Mouse (Mus musculus) limb, embryonic 14.5 days (tissue): Measurements from ENCODE around the gene Grid2ip. TPM values are rescaled to one million over a fixed set of nuclear protein-coding genes. Genes with fewer than 3 reads are reported as not detected.
"Not testable (repeated sequence)": the region's sequence is repeated elsewhere in the genome, so short reads cannot be mapped to it uniquely, and the experiment has no call there.

Source experiments
- ATAC-seq: fragments of 200-750 bp; cut with Nextera tagmentation; 2 replicates; pipeline ENCODE4 v1.8.0; 2017; ENCODE audit warnings: low read depth, moderate number of reproducible peaks, moderate TSS enrichment; ENCODE audit not compliant: low FRiP score
- DNase-seq: peaks from one replicate; pipeline ENCODE4 v3.0.0-alpha.2; 2015; ENCODE audit warnings: low spot score
- H3K27ac ChIP-seq: fragments of 300-500 bp; sonication (generic); replicated peaks from 2 replicates; pipeline ENCODE4 v1.5.1; 2014; ENCODE audit warnings: low read depth, mild to moderate bottlenecking, low read length, moderate library complexity, mixed read lengths
- H3K27me3 ChIP-seq: fragments of 300-500 bp; sonication (generic); 2 replicates; pipeline ENCODE4 v1.6.1; 2014; ENCODE audit warnings: low read length, mixed read lengths; ENCODE audit not compliant: control insufficient read depth, insufficient read depth
- H3K36me3 ChIP-seq: fragments of 300-500 bp; sonication (generic); 2 replicates; pipeline ENCODE4 v1.6.1; 2014; ENCODE audit warnings: mild to moderate bottlenecking, low read length, moderate library complexity, mixed read lengths; ENCODE audit not compliant: control insufficient read depth, insufficient read depth
- H3K4me1 ChIP-seq: fragments of 300-500 bp; sonication (generic); 2 replicates; pipeline ENCODE4 v1.6.1; 2014; ENCODE audit warnings: antibody characterized with exemption, low read length, mixed read lengths; ENCODE audit not compliant: control insufficient read depth, insufficient read depth
- H3K4me2 ChIP-seq: fragments of 300-500 bp; sonication (generic); replicated peaks from 2 replicates; pipeline ENCODE4 v1.6.1; 2014; ENCODE audit warnings: low read depth, mild to moderate bottlenecking, low read length, moderate library complexity; ENCODE audit not compliant: severe bottlenecking
- H3K4me3 ChIP-seq: fragments of 300-500 bp; sonication (generic); replicated peaks from 2 replicates; pipeline ENCODE4 v1.5.1; 2014; ENCODE audit warnings: low read length
- H3K9ac ChIP-seq: fragments of 300-500 bp; sonication (generic); 2 replicates; pipeline ENCODE4 v1.6.1; 2014; ENCODE audit warnings: mild to moderate bottlenecking, low read depth, low read length, moderate library complexity; ENCODE audit not compliant: severe bottlenecking
- H3K9me3 ChIP-seq: fragments of 300-500 bp; sonication (generic); 2 replicates; pipeline ENCODE4 v1.6.1; 2016; ENCODE audit warnings: low read length; ENCODE audit not compliant: control insufficient read depth
- POLR2A ChIP-seq: fragments of 200-500 bp; IDR thresholded peaks from 2 replicates; pipeline ENCODE4 v1.8.0; 2012; ENCODE audit warnings: inconsistent platforms, mild to moderate bottlenecking, moderate library complexity, borderline replicate concordance; ENCODE audit not compliant: insufficient read depth, insufficient read length; ENCODE audit errors: extremely low read depth
- WGBS: fragments of 180-500 bp; shearing (Covaris S2); extraction: QIAGEN DNeasy Blood & Tissue Kit; methylation state at CpG from one replicate; pipeline ENCODE4 v1.1.7; 2014; 5-methylcytosine and 5-hydroxymethylcytosine counted together
- polyA plus RNA-seq, 2 experiments: library from polyadenylated mRNA; depleted of rRNA in 1 of 2; stranded (reverse) in 1 of 2; unstranded in 1 of 2; fragments of >200 nt; fragmentation: Nextera tagmentation in 1 of 2; extraction: Ambion mirVana in 1 of 2; gene quantifications; 2 replicates each; pipeline versions ENCODE4 v1.2.1 to v1.2.3; 2012 to 2014

The Grid2ip gene
- polyA plus RNA-seq, 2 experiments, result 0.89 to 1.5 TPM

DNA sequence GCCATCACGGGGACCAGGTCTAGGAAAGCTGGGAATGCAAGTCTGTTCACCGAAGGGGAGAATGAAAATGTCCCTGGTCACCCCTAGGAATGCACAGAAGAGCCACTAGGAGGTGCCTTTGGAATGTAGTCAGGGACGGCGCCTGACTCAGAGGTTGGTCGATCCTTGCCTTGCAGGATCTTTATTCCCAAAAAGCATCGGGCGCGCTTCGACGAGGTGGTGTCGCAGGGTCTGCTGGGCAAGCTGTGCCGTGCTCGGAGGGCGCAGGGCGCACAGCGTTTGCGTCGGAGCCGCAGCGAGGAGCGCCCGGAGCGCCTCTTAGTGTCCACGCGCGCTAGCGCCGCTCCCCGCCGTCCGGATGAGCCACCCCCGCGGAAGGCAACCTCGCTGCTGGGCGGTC, 15.7 kb downstream of the Grid2ip start:
- no peak for TF ChIP-seq POLR2A
- DNase-seq (no peak), ATAC-seq (no peak)
- Histone ChIP-seq H3K36me3 (no peaks in the 10 kb centered on the region), H3K4me2 (peak overlapping the region; percentile 56), H3K9ac (0 out of 2 replicates have a peak overlapping the region, but pooled peaks have one; percentile 25), H3K4me1 (no peaks in the 10 kb centered on the region), H3K4me3 (peak overlapping the region; percentile 27), H3K27me3 (peaks cover 78% of the 10 kb centered on the region), H3K9me3 (no peaks in the 10 kb centered on the region), H3K27ac (no peak overlapping the region)
- 2% methylated on average over 34 of the region's 35 CpGs for WGBS

DNA sequence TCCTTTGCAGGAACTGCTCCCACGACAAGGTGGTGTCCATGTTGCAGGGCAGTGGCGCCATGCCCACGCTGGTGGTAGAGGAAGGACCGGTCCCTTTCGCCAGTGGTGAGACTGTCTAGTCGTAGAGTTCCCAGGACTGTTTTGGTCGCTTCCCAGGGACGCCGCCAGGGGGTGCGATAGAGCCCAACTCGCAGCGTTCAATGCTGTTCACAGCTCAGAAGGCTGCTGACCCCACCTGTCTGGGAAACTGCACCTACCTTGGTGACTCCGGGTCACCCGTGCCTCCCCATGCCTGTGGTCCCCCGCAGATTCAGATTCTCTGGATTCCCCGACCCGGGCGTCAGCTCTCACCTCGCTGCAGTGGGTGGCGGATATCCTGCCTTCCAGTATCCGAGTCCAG, 18.1 kb downstream of the Grid2ip start:
- H3K27me3 ChIP-seq, result peaks cover 54% of the 10 kb centered on the region
- 10% methylated on average over 21 of the region's 21 CpGs for WGBS
- TF ChIP-seq POLR2A, result no peak
- DNase-seq, result peak; percentile 38
- H3K4me3 ChIP-seq, result no peak overlapping the region; the same call in 1 of the 2 replicates
- H3K4me1 ChIP-seq, result no peaks in the 10 kb centered on the region
- ATAC-seq, result no peak
- peak overlapping the region; percentile 28 for H3K4me2 ChIP-seq
- H3K9ac ChIP-seq, result no peak overlapping the region
- H3K9me3 ChIP-seq, result no peaks in the 10 kb centered on the region
- H3K27ac ChIP-seq, result no peak overlapping the region
- H3K36me3 ChIP-seq, result no peaks in the 10 kb centered on the region

DNA sequence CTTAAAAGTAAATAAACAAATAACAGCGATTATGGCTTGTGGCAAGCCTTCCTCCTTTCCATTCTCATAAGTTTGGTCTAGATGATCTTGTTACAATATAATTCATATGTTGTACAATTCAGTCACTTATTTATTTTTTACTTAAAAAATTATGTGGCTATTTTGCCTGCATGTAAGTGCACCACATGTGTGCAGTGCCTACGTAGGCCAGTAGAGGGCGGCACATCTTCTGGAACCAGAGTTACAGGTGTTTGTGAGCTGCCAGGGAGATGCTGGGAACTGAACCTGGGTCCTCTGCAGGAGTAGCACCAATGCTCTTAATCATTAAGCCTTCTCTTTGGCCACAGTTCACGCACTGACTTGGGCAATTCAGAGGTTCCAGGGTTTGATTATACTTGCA, 19.0 kb downstream of the Grid2ip start:
- no peaks in the 10 kb centered on the region for H3K36me3 ChIP-seq
- no peak for TF ChIP-seq POLR2A
- no peak overlapping the region for H3K9ac ChIP-seq
- H3K4me3 ChIP-seq, result no peak overlapping the region
- no peak for DNase-seq
- ATAC-seq, result no peak
- 88% methylated on average over 4 of the region's 4 CpGs for WGBS
- no peaks in the 10 kb centered on the region for H3K4me1 ChIP-seq
- H3K9me3 ChIP-seq, result no peaks in the 10 kb centered on the region
- H3K27ac ChIP-seq, result no peak overlapping the region
- H3K27me3 ChIP-seq, result peaks cover 45% of the 10 kb centered on the region
- H3K4me2 ChIP-seq, result no peak overlapping the region

DNA sequence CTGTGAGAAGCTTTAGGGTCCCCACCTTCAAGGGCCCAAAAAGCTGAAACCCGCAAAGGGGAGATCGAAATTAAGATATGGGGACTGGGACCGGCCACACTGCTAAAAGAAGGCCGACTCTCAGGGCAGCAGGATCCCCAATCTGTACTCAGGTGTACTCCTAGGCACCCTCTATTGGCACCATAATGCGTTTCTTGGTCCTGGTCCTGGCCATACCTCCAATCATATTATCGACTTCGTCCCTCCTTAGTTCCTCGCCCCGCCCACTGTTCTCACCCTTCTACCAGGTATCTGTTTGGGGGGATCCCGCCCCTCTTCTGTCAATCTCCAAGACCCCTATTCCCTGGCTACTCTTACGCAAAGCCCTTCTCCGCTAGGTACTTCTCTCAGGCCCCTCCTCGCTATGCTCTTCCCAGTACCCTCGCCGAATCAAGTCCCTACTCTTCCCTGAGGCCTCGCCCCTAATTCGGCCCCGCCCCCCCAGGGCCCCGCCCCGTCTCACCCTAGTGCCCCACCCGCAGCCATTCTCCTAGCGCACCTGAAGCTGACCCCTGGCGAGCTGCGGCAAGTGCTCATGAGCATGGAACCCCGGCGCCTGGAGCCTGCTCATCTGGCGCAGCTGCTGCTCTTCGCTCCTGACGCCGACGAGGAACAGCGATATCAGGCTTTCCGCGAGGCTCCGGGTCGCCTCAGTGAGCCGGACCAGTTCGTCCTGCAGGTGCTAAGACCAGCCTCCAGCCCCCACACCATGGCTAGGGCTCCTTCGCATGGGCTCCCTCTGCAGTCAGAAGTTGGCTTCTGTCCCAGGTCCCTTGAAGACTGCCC, 29.9 kb downstream of the Grid2ip start:
- DNase-seq (no peak), ATAC-seq (no peak)
- 10% methylated on average over 38 of the region's 39 CpGs for WGBS
- no peaks in the 10 kb centered on the region for H3K9me3 ChIP-seq
- H3K36me3 ChIP-seq, result no peaks in the 10 kb centered on the region
- peak overlapping the region; percentile 28 for H3K4me3 ChIP-seq
- H3K4me1 ChIP-seq, result peaks cover 5% of the 10 kb centered on the region; the same call in 1 of the 2 replicates
- peak overlapping the region; percentile 38; the same call in 1 of the 2 replicates for H3K9ac ChIP-seq
- TF ChIP-seq POLR2A, result no peak
- peak overlapping the region; percentile 54 for H3K4me2 ChIP-seq
- H3K27me3 ChIP-seq, result peaks cover 13% of the 10 kb centered on the region; the same call in 1 of the 2 replicates
- no peak overlapping the region for H3K27ac ChIP-seq

DNA sequence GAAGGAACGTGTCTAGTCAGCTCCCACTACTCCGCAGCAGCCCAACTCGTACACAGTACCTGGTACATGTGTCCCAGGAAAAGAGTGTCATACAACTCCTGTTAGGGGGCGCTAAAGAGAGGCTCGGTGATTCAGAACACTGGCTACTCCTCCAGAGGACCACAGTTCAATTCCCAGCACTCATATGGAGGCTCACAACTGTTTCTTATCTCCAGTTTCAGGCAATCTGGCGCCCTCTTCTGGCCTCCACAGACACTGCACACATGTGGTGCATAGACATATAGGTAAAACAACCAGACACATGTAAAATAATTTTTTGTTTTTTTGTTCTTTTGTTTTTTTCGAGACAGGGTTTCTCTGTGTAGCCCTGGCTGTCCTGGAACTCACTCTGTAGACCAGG, 37.0 kb downstream of the Grid2ip start:
- TF ChIP-seq POLR2A, result no peak
- no peak for DNase-seq
- no peak overlapping the region for H3K4me2 ChIP-seq
- no peak overlapping the region for H3K27ac ChIP-seq
- ATAC-seq, result no peak
- 82% methylated on average over 7 of the region's 7 CpGs for WGBS
- H3K9ac ChIP-seq, result no peak overlapping the region
- no peak overlapping the region for H3K4me3 ChIP-seq
- H3K9me3 ChIP-seq, result no peaks in the 10 kb centered on the region
- no peaks in the 10 kb centered on the region for H3K27me3 ChIP-seq
- no peaks in the 10 kb centered on the region for H3K4me1 ChIP-seq
- peaks cover 6% of the 10 kb centered on the region; the same call in 1 of the 2 replicates for H3K36me3 ChIP-seq

DNA sequence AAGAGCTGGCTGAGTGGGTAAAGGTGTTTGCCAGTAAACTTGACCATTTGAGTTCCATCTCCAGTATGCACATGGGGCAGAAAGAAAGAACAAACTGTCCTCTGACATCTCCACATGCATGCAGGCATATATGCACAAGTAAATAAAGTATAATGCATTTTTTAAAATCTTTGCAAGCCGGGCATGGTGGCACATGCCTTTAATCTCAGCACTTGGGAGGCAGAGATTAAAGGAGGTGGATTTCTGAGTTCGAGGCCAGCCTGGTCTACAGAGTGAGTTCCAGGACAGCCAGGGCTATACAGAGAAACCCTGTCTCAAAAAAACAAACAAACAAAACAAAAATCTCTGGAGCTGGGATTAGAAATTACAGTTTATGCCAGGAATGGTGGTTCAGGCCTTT, 37.8 kb downstream of the Grid2ip start:
- H3K4me3 ChIP-seq, H3K36me3 ChIP-seq, ATAC-seq, H3K9ac ChIP-seq, H3K4me1 ChIP-seq, DNase-seq, H3K27me3 ChIP-seq, H3K9me3 ChIP-seq, H3K4me2 ChIP-seq, H3K27ac ChIP-seq: not testable (repeated sequence)
- 97% methylated on average over 2 of the region's 2 CpGs for WGBS
